Mouse (Mus musculus) heart, postnatal 0 days (tissue): Measurements from ENCODE around the gene Cers6. TPM values are rescaled to one million over a fixed set of nuclear protein-coding genes. Genes with fewer than 3 reads are reported as not detected.

Experiments used
- ATAC-seq: fragments of 200-750 bp; cut with Nextera tagmentation; 2 replicates; pipeline ENCODE4 v1.8.0; 2017; ENCODE audit warnings: low read depth, moderate number of reproducible peaks, moderate library complexity; ENCODE audit not compliant: insufficient read depth
- DNase-seq: peaks from one replicate; pipeline ENCODE4 v3.0.0-alpha.2; 2016; ENCODE audit warnings: low spot score
- H3K27ac ChIP-seq: fragments of 300-500 bp; sonication (generic); 2 replicates; pipeline ENCODE4 v1.5.1; 2014; ENCODE audit warnings: low read depth, mild to moderate bottlenecking
- H3K27me3 ChIP-seq: fragments of 300-500 bp; sonication (generic); 2 replicates; pipeline ENCODE4 v1.6.1; 2014; ENCODE audit warnings: low read length, mixed read lengths; ENCODE audit not compliant: control insufficient read depth, insufficient read depth
- H3K36me3 ChIP-seq: fragments of 300-500 bp; sonication (generic); replicated peaks from 2 replicates; pipeline ENCODE4 v1.6.1; 2014; ENCODE audit warnings: low read length, mixed read lengths; ENCODE audit not compliant: control insufficient read depth, insufficient read depth
- H3K4me1 ChIP-seq: fragments of 300-500 bp; sonication (generic); 2 replicates; pipeline ENCODE4 v1.6.1; 2014; ENCODE audit warnings: antibody characterized with exemption; ENCODE audit not compliant: control insufficient read depth, insufficient read depth
- H3K4me2 ChIP-seq: fragments of 300-500 bp; sonication (generic); 2 replicates; pipeline ENCODE4 v1.6.1; 2014; ENCODE audit warnings: low read depth, mild to moderate bottlenecking, low read length, moderate library complexity
- H3K4me3 ChIP-seq: fragments of 300-500 bp; sonication (generic); 2 replicates; pipeline ENCODE4 v1.5.1; 2014; ENCODE audit warnings: low read depth, low read length
- H3K9ac ChIP-seq: fragments of 300-500 bp; sonication (generic); replicated peaks from 2 replicates; pipeline ENCODE4 v1.6.1; 2014; ENCODE audit warnings: low read depth, low read length, mixed read lengths
- H3K9me3 ChIP-seq: fragments of 300-500 bp; sonication (generic); replicated peaks from 2 replicates; pipeline ENCODE4 v1.6.1; 2016; ENCODE audit warnings: low read length; ENCODE audit not compliant: control insufficient read depth
- CTCF ChIP-seq: IDR thresholded peaks from 2 replicates; pipeline ENCODE4 v1.5.1; 2016; ENCODE audit warnings: antibody characterized with exemption, control low read depth, low read depth
- EP300 ChIP-seq: IDR thresholded peaks from 2 replicates; pipeline ENCODE4 v1.6.1; 2016; ENCODE audit warnings: antibody characterized with exemption, low read depth
- WGBS: fragments of 180-500 bp; shearing (Covaris S2); extraction: QIAGEN DNeasy Blood & Tissue Kit; methylation state at CpG from one replicate; pipeline ENCODE4 v1.1.7; 2014; 5-methylcytosine and 5-hydroxymethylcytosine counted together
- polyA plus RNA-seq: library from polyadenylated mRNA; unstranded; fragments of >200 nt; fragmentation: Nextera tagmentation; extraction: Ambion mirVana; gene quantifications from 2 replicates; pipeline ENCODE4 v1.2.1, GENCODE M21; 2015
- total RNA-seq: library from RNA; depleted of rRNA; stranded (reverse); fragments of >200 nt; gene quantifications from 2 replicates; pipeline ENCODE4 v1.2.3, GENCODE M21; 2014; ENCODE audit warnings: low replicate concordance

The Cers6 gene
- total and polyA plus RNA-seq, 2 experiments from 2014 or later, result 8.5 to 36.0 TPM

DNA sequence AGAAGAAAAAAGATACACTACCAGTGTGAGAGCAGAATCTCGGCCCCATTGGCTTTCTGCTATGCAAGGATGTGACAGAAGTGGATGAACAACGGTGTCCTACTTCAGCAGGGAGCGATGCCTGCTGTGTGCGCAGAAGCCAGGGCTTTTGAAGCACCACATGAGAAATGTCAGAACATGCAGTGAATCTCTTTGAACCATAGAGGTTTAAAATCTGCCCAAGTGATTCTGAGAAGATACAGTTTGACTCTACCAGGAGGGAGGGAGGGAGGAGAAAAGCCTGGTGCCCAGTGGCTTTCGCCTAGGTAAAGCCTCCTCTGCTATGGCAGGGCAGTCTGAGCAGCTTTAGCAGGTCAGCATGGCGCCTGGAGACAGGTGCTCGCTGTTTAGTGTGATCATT is 96.6 kb downstream of the Cers6 start:
- 82% methylated on average over 7 of the region's 7 CpGs for WGBS
- H3K4me2 ChIP-seq, result no peak overlapping the region
- DNase-seq, result no peak

DNA sequence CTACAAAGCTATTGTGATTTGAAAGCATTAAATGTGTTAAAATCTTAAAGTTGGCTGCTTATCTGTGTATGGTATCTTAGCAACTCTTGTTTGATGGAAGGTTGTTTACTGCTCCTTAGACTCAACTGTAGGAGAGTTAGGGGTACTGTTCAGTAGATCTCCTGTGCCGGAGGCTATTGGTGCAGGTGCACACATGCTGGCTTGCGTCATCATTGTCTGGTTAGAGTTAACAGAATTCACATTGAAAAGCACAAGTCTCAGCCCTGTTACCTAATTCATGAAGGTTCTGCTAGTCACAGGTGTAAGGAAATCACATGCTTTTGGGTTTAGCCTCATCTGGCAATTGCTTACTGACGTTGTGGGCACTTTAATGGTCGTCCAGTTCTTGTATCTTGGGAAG is 98.3 kb downstream of the Cers6 start:
- no peak for ATAC-seq
- H3K4me1 ChIP-seq, result no peaks in the 10 kb centered on the region
- H3K36me3 ChIP-seq, result no peaks in the 10 kb centered on the region
- no peaks in the 10 kb centered on the region for H3K27me3 ChIP-seq
- no peak for DNase-seq
- 93% methylated on average over 4 of the region's 4 CpGs for WGBS
- H3K9me3 ChIP-seq, result no peaks in the 10 kb centered on the region
- no peak overlapping the region for H3K4me3 ChIP-seq
- H3K4me2 ChIP-seq, result no peak overlapping the region
- TF ChIP-seq CTCF (no peak), EP300 (no peak)
- H3K9ac ChIP-seq, result no peak overlapping the region
- H3K27ac ChIP-seq, result no peak overlapping the region

More for the DNA sequence above, 96.6 kb downstream of the Cers6 start:
- Histone ChIP-seq H3K27me3 (no peaks in the 10 kb centered on the region), H3K9me3 (no peaks in the 10 kb centered on the region), H3K4me3 (no peak overlapping the region), H3K4me1 (no peaks in the 10 kb centered on the region), H3K36me3 (no peaks in the 10 kb centered on the region), H3K27ac (no peak overlapping the region), H3K9ac (no peak overlapping the region)
- ATAC-seq, result no peak
- TF ChIP-seq CTCF, result no peak
- no peak for TF ChIP-seq EP300

DNA sequence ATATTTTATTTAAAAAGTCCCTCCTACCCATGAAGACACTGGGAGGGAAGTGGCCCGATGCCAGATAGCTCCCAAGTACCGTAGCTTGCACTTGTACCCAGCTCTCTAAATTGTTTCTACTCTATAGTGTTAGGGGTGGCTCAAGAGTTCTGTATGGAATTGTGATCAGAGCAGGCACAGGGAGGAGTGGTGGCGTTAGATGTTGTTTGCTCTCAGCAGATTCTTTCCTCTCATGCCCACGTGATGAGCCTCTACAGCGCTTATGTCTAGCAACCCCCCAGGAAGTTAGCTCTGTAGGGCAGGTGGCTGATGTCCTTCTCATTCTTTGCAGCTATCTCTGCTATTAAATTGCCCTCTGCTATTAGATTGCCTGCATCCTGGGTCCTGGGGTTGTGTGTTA is 98.8 kb downstream of the Cers6 start:
- no peaks in the 10 kb centered on the region for H3K9me3 ChIP-seq
- no peaks in the 10 kb centered on the region for H3K27me3 ChIP-seq
- no peak overlapping the region for H3K27ac ChIP-seq
- H3K9ac ChIP-seq, result no peak overlapping the region
- H3K36me3 ChIP-seq, result no peaks in the 10 kb centered on the region
- H3K4me2 ChIP-seq, result no peak overlapping the region
- H3K4me1 ChIP-seq, result no peaks in the 10 kb centered on the region
- ATAC-seq, result no peak
- TF ChIP-seq EP300 (no peak), CTCF (no peak)
- WGBS, result 77% methylated on average over 5 of the region's 5 CpGs
- no peak for DNase-seq
- no peak overlapping the region for H3K4me3 ChIP-seq

DNA sequence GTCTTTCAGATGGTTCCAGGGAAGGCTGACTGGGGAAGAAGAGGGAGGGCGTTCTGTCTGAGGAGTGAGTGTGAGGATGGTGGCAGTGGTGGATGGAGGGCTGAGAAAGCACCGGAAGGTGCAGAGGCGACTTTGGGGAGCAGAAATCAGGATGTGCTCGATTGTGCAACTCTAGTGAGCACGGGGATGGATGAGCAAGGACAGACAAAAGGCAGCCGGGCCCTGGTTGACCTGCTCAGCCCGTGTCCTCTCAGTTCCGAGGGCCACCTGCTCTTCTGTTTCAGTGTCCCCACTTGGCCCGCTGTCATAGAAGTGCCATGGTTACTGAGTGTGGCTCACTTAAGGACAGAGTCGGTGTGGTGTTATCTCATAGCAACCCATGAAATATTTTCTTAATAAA is 99.4 kb downstream of the Cers6 start:
- WGBS, result 87% methylated on average over 10 of the region's 10 CpGs

GRCm38 (mm10) chr2:68966360-68966759 is 105.1 kb downstream of the Cers6 start:
- H3K27ac ChIP-seq, result no peak overlapping the region
- no peak for TF ChIP-seq EP300
- TF ChIP-seq CTCF, result no peak
- no peak overlapping the region for H3K4me3 ChIP-seq
- WGBS, result 84% methylated on average over 1 of the region's 1 CpGs
- H3K9ac ChIP-seq, result no peak overlapping the region
- no peaks in the 10 kb centered on the region for H3K4me1 ChIP-seq
- ATAC-seq, result no peak
- no peaks in the 10 kb centered on the region for H3K36me3 ChIP-seq
- H3K4me2 ChIP-seq, result no peak overlapping the region
- no peak for DNase-seq
- peaks cover 14% of the 10 kb centered on the region for H3K9me3 ChIP-seq
- H3K27me3 ChIP-seq, result no peaks in the 10 kb centered on the region

More for the DNA sequence above, 99.4 kb downstream of the Cers6 start:
- Histone ChIP-seq H3K4me2 (no peak overlapping the region), H3K4me3 (no peak overlapping the region), H3K4me1 (no peaks in the 10 kb centered on the region), H3K27ac (no peak overlapping the region), H3K9me3 (no peaks in the 10 kb centered on the region), H3K36me3 (no peaks in the 10 kb centered on the region), H3K9ac (no peak overlapping the region), H3K27me3 (no peaks in the 10 kb centered on the region)
- DNase-seq, result no peak
- TF ChIP-seq CTCF, result no peak
- no peak for TF ChIP-seq EP300
- ATAC-seq, result no peak

- no peak for TF ChIP-seq CTCF
- no peak for TF ChIP-seq EP300
- H3K4me3 ChIP-seq, result no peak overlapping the region
- H3K27me3 ChIP-seq, result no peaks in the 10 kb centered on the region
- peaks cover 14% of the 10 kb centered on the region for H3K9me3 ChIP-seq
- no peaks in the 10 kb centered on the region for H3K4me1 ChIP-seq
- ATAC-seq, result no peak
- WGBS, result 70% methylated on average over 8 of the region's 8 CpGs
- no peak overlapping the region for H3K27ac ChIP-seq
- no peak overlapping the region for H3K4me2 ChIP-seq
- no peak overlapping the region for H3K9ac ChIP-seq
- H3K36me3 ChIP-seq, result no peaks in the 10 kb centered on the region
- DNase-seq, result no peak
These were observed 106.8 kb downstream of the Cers6 start for GRCm38 (mm10) chr2:68968028-68968427.
